Mouse (Mus musculus) spleen, adult 2 months (tissue): ENCODE data around the gene Ppp1r18. TPM values are rescaled to one million over a fixed set of nuclear protein-coding genes. Genes with fewer than 3 reads are reported as not detected.

Source experiments
- DNase-seq, 2 experiments: peaks; one replicate each; pipeline versions ENCODE4 v3.0.0 to v3.0.0-alpha.2; 2012 to 2021; ENCODE audit warnings: low spot score in 2 of 2, low read depth in 1 of 2
- H3K27ac ChIP-seq: fragments of 200-500 bp; 2 replicates; pipeline ENCODE4 v1.5.1; 2012; ENCODE audit warnings: low read length, inconsistent platforms; ENCODE audit not compliant: insufficient read depth
- H3K27me3 ChIP-seq: fragments of 200-500 bp; 2 replicates; pipeline ENCODE4 v1.6.1; 2012; ENCODE audit warnings: mild to moderate bottlenecking, moderate library complexity, low read length, inconsistent platforms; ENCODE audit not compliant: control insufficient read depth, insufficient read depth
- H3K36me3 ChIP-seq: fragments of 200-500 bp; 2 replicates; pipeline ENCODE4 v1.6.1; 2012; ENCODE audit warnings: mild to moderate bottlenecking, low read length, inconsistent platforms; ENCODE audit not compliant: control insufficient read depth, insufficient read depth
- H3K4me1 ChIP-seq: fragments of 200-500 bp; 2 replicates; pipeline ENCODE4 v1.6.1; 2011; ENCODE audit warnings: inconsistent platforms; ENCODE audit not compliant: control insufficient read depth, insufficient read depth, insufficient read length
- H3K4me3 ChIP-seq: fragments of 200-500 bp; 2 replicates; pipeline ENCODE4 v1.5.1; 2011; ENCODE audit warnings: mild to moderate bottlenecking, inconsistent platforms; ENCODE audit not compliant: insufficient read depth, insufficient read length; ENCODE audit errors: extremely low read depth
- CTCF ChIP-seq: fragments of 200-500 bp; IDR thresholded peaks from 2 replicates; pipeline ENCODE4 v1.5.1; 2011; ENCODE audit warnings: mild to moderate bottlenecking, inconsistent platforms; ENCODE audit not compliant: insufficient read depth, insufficient read length, insufficient replicate concordance; ENCODE audit errors: extremely low read depth
- POLR2A ChIP-seq: fragments of 200-500 bp; IDR thresholded peaks from 2 replicates; pipeline ENCODE4 v1.6.1; 2011; ENCODE audit warnings: low read depth, low read length, inconsistent platforms
- WGBS: fragments of 180-500 bp; shearing (Covaris S2); methylation state at CpG from one replicate; pipeline ENCODE4 v1.1.7; 2018; 5-methylcytosine and 5-hydroxymethylcytosine counted together
- polyA plus RNA-seq: library from polyadenylated mRNA; depleted of rRNA; stranded (reverse); fragments of >200 nt; gene quantifications from 2 replicates; pipeline ENCODE4 v1.2.3, GENCODE M21; 2012

The Ppp1r18 gene
- polyA plus RNA-seq, 1 experiment: 144 TPM

GRCm38 (mm10) chr17:35869346-35870067 is 4.1 kb downstream of the Ppp1r18 start:
- Histone ChIP-seq H3K4me3 (peak overlapping the region; percentile 97), H3K4me1 (peaks cover 13% of the 10 kb centered on the region; the same call in 1 of the 2 replicates), H3K36me3 (peaks cover 16% of the 10 kb centered on the region), H3K27ac (peak overlapping the region; percentile 96), H3K27me3 (no peaks in the 10 kb centered on the region)
- WGBS: under 1% methylated on average over 7 of the region's 7 CpGs
- TF ChIP-seq POLR2A: no peak
- no peak for DNase-seq

GRCm38 (mm10) chr17:35870151-35870883 is 4.9 kb downstream of the Ppp1r18 start:
- DNase-seq: peak; percentile 48 to 83
- peaks cover 25% of the 10 kb centered on the region for H3K36me3 ChIP-seq
- TF ChIP-seq CTCF (no peak), POLR2A (no peak; the same call in 1 of the 2 replicates)
- H3K4me1 ChIP-seq: peaks cover 13% of the 10 kb centered on the region; the same call in 1 of the 2 replicates
- H3K27me3 ChIP-seq: no peaks in the 10 kb centered on the region
- WGBS: 1% methylated on average over 9 of the region's 9 CpGs
- H3K4me3 ChIP-seq: peak overlapping the region; percentile 97
- peak overlapping the region; percentile 96 for H3K27ac ChIP-seq

GRCm38 (mm10) chr17:35870884-35871696 is 5.7 kb downstream of the Ppp1r18 start:
- Histone ChIP-seq H3K36me3 (peaks cover 28% of the 10 kb centered on the region), H3K4me1 (peaks cover 13% of the 10 kb centered on the region; the same call in 1 of the 2 replicates), H3K27me3 (no peaks in the 10 kb centered on the region), H3K27ac (peak overlapping the region; percentile 96), H3K4me3 (peak overlapping the region; percentile 97; the same call in 1 of the 2 replicates)
- no peak for DNase-seq
- no peak for TF ChIP-seq POLR2A
- peak; percentile 28; the same call in 1 of the 2 replicates for TF ChIP-seq CTCF
- WGBS: 29% methylated on average over 8 of the region's 8 CpGs

GRCm38 (mm10) chr17:35873774-35874519 is 8.6 kb downstream of the Ppp1r18 start:
- peak in 1 of 2 experiments; percentile 83 for DNase-seq
- Histone ChIP-seq H3K27me3 (no peaks in the 10 kb centered on the region), H3K4me1 (peaks cover 13% of the 10 kb centered on the region; the same call in 1 of the 2 replicates), H3K36me3 (peaks cover 31% of the 10 kb centered on the region), H3K27ac (no peak overlapping the region), H3K4me3 (peak overlapping the region; percentile 8; the same call in 1 of the 2 replicates)
- TF ChIP-seq CTCF: peak; percentile 98
- TF ChIP-seq POLR2A: no peak
- 39% methylated on average over 20 of the region's 21 CpGs for WGBS

- WGBS: 85% methylated on average over 6 of the region's 6 CpGs
- peaks cover 13% of the 10 kb centered on the region; the same call in 1 of the 2 replicates for H3K4me1 ChIP-seq
- no peak for DNase-seq
Observed at GRCm38 (mm10) chr17:35874721-35875120, 9.3 kb downstream of the Ppp1r18 start.

More at GRCm38 (mm10) chr17:35874721-35875120, 9.3 kb downstream of the Ppp1r18 start:
- H3K27me3 ChIP-seq: no peaks in the 10 kb centered on the region
- H3K4me3 ChIP-seq: no peak overlapping the region
- H3K27ac ChIP-seq: no peak overlapping the region
- no peak for TF ChIP-seq POLR2A
- TF ChIP-seq CTCF: no peak
- peaks cover 31% of the 10 kb centered on the region for H3K36me3 ChIP-seq
